Mouse (Mus musculus) liver, embryonic 12.5 days (tissue): ENCODE results near the gene Zfp94. TPM values are rescaled to one million over a fixed set of nuclear protein-coding genes. Genes with fewer than 3 reads are reported as not detected.

Experiments
- ATAC-seq: fragments of 200-750 bp; cut with Nextera tagmentation; 2 replicates; pipeline ENCODE4 v1.8.0; 2017; ENCODE audit warnings: moderate number of reproducible peaks, mild to moderate bottlenecking, moderate library complexity
- H3K27ac ChIP-seq: fragments of 300-500 bp; sonication (generic); 2 replicates; pipeline ENCODE4 v1.5.1; 2016; ENCODE audit warnings: mild to moderate bottlenecking
- H3K27me3 ChIP-seq: fragments of 300-500 bp; sonication (generic); replicated peaks from 2 replicates; pipeline ENCODE4 v1.6.1; 2016; ENCODE audit warnings: mild to moderate bottlenecking, moderate library complexity
- H3K36me3 ChIP-seq: fragments of 300-500 bp; sonication (generic); 2 replicates; pipeline ENCODE4 v1.6.1; 2016; ENCODE audit warnings: mild to moderate bottlenecking, moderate library complexity
- H3K4me1 ChIP-seq: fragments of 300-500 bp; sonication (generic); 2 replicates; pipeline ENCODE4 v1.6.1; 2016
- H3K4me2 ChIP-seq: fragments of 300-500 bp; sonication (generic); 2 replicates; pipeline ENCODE4 v1.6.1; 2016; ENCODE audit warnings: mild to moderate bottlenecking, moderate library complexity
- H3K4me3 ChIP-seq: fragments of 300-500 bp; sonication (generic); 2 replicates; pipeline ENCODE4 v1.5.1; 2016; ENCODE audit warnings: mild to moderate bottlenecking, moderate library complexity
- H3K9ac ChIP-seq: fragments of 300-500 bp; sonication (generic); 2 replicates; pipeline ENCODE4 v1.6.1; 2016; ENCODE audit warnings: mild to moderate bottlenecking, moderate library complexity
- H3K9me3 ChIP-seq: fragments of 300-500 bp; sonication (generic); replicated peaks from 2 replicates; pipeline ENCODE4 v1.6.1; 2016; ENCODE audit warnings: mild to moderate bottlenecking, moderate library complexity
- WGBS: fragments of 180-500 bp; shearing (Covaris S2); methylation state at CpG from one replicate; pipeline ENCODE4 v1.1.7; 2016; ENCODE audit not compliant: insufficient replicate concordance; 5-methylcytosine and 5-hydroxymethylcytosine counted together
- polyA plus RNA-seq: library from polyadenylated mRNA; unstranded; fragments of >200 nt; fragmentation: Nextera tagmentation; extraction: Ambion mirVana; gene quantifications from 2 replicates; pipeline ENCODE4 v1.2.1, GENCODE M21; 2016

Gene Zfp94
- 3.0 and 3.6 TPM in 2 replicates for polyA plus RNA-seq

DNA sequence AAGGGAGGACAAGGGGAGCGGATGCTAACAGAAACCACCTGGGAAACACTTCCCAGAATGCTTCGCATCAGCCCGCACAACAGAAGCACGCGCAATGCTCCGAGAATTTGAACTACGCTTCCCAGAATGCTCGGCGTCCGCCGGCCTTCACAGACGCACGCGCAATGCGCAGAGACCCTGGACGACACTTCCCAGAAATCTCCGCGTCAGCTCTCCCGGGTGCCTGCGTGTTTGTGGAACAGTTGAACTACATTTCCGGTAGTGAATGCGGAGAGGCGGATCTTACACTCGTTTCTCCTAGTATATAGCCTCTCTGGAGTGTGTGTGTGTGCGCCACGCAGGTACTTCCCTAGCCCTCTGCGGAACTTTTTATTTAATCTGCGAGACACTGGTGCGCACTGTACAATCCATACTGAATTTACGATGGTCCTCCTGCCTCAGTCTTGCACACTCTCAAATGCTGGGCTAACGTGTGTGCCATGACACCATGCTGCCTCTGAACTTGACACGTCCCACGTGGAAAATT is at the start of gene Zfp94:
Zfp94 (minus strand) TSS at position 100 of the 526 bp plus-strand sequence.
- WGBS = 1% methylated on average over 33 of the region's 33 CpGs
- 0 out of 2 replicates have a peak, but pooled peaks cover 3% of the 10 kb centered on the region for H3K27me3 ChIP-seq
- H3K9ac ChIP-seq = peak within 1 kb of the TSS; percentile 75
- H3K4me2 ChIP-seq = peak within 1 kb of the TSS; percentile 92
- peak; percentile 92 for ATAC-seq
- H3K9me3 ChIP-seq = no peaks in the 10 kb centered on the region
- peaks cover 15% of the 10 kb centered on the region for H3K4me1 ChIP-seq
- peaks cover 15% of the 10 kb centered on the region for H3K36me3 ChIP-seq
- H3K4me3 ChIP-seq = peak within 1 kb of the TSS; percentile 71
- peak within 1 kb of the TSS; percentile 76 for H3K27ac ChIP-seq

GRCm38 (mm10) chr7:24365258-24366014 is 49.0 kb upstream of the Zfp94 start:
- ATAC-seq = no peak
- 0 out of 2 replicates have a peak overlapping the region, but pooled peaks have one; percentile 10 for H3K4me2 ChIP-seq
- peak overlapping the region; percentile 100 for H3K27ac ChIP-seq
- H3K27me3 ChIP-seq = peaks cover 21% of the 10 kb centered on the region
- H3K9me3 ChIP-seq = no peaks in the 10 kb centered on the region
- peak overlapping the region; percentile 60 for H3K9ac ChIP-seq
- H3K4me3 ChIP-seq = no peak overlapping the region
- WGBS = 63% methylated on average over 5 of the region's 5 CpGs
- no peaks in the 10 kb centered on the region for H3K36me3 ChIP-seq
- peaks cover 73% of the 10 kb centered on the region for H3K4me1 ChIP-seq

DNA sequence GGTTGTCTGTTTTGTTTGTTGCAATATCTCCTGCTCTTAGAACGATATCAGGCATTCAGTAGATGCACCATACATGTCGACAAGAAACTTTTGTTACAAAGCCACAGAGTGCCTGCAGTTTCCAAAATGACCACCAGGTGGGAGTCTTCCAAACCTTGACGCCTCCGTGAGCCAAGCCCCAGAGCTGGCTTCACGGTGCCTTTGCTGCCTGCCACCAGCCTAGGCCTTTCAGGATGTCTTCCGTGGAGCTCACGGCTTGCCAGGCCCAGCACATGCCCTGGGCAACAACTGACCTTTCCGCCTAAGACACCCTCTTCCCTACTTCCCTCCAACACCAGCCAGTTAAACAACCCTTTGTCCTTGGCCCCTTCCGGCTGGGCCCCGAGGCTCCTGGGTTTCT is 48.4 kb upstream of the Zfp94 start:
- ATAC-seq = peak; percentile 57
- Histone ChIP-seq H3K4me1 (peaks cover 71% of the 10 kb centered on the region), H3K9me3 (no peaks in the 10 kb centered on the region), H3K27ac (peak overlapping the region; percentile 100), H3K4me2 (peak overlapping the region; percentile 42), H3K9ac (peak overlapping the region; percentile 60), H3K36me3 (no peaks in the 10 kb centered on the region), H3K4me3 (no peak overlapping the region), H3K27me3 (peaks cover 21% of the 10 kb centered on the region)
- 19% methylated on average over 10 of the region's 10 CpGs for WGBS

DNA sequence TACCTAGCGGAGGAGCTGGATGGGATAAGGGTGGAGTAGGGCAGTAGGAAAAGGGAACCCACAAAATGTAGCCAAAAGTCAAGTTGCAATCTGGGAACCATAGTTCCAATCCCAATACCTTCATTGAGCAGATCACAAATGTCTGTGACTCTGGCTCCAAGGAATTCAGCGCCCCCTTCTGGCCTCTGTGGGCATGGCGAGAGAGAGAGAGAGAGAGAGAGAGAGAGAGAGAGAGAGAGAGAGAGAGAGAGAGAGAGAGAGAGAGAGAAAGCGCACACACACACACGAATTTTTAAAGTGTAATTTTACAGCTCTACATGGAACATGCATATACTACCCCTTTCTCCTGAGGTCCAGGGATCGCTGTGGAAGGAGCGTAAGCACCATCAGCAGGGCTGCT is 46.8 kb upstream of the Zfp94 start:
- Histone ChIP-seq H3K4me3 (no peak overlapping the region), H3K4me2 (peak overlapping the region; percentile 14; the same call in 1 of the 2 replicates), H3K9me3 (no peaks in the 10 kb centered on the region), H3K36me3 (no peaks in the 10 kb centered on the region), H3K27me3 (peaks cover 21% of the 10 kb centered on the region), H3K4me1 (peaks cover 55% of the 10 kb centered on the region), H3K9ac (no peak overlapping the region), H3K27ac (no peak overlapping the region)
- WGBS = 18% methylated on average over 6 of the region's 7 CpGs
- ATAC-seq = no peak

GRCm38 (mm10) chr7:24361001-24361400 is 44.5 kb upstream of the Zfp94 start:
- peaks cover 3% of the 10 kb centered on the region; the same call in 1 of the 2 replicates for H3K9me3 ChIP-seq
- H3K4me1 ChIP-seq = peaks cover 33% of the 10 kb centered on the region
- WGBS = 49% methylated on average over 4 of the region's 4 CpGs
- H3K27me3 ChIP-seq = peaks cover 21% of the 10 kb centered on the region
- no peak overlapping the region for H3K4me2 ChIP-seq
- H3K4me3 ChIP-seq = no peak overlapping the region
- H3K27ac ChIP-seq = no peak overlapping the region
- H3K9ac ChIP-seq = no peak overlapping the region
- no peaks in the 10 kb centered on the region for H3K36me3 ChIP-seq
- ATAC-seq = no peak

- Histone ChIP-seq H3K4me2 (no peak overlapping the region), H3K36me3 (no peaks in the 10 kb centered on the region), H3K27me3 (peaks cover 31% of the 10 kb centered on the region), H3K27ac (no peak overlapping the region), H3K9ac (no peak overlapping the region), H3K9me3 (peaks cover 3% of the 10 kb centered on the region; the same call in 1 of the 2 replicates), H3K4me3 (no peak overlapping the region), H3K4me1 (peaks cover 17% of the 10 kb centered on the region)
- 17% methylated on average over 9 of the region's 9 CpGs for WGBS
- ATAC-seq = no peak
Observed at GRCm38 (mm10) chr7:24359269-24359668, 42.8 kb upstream of the Zfp94 start.

DNA sequence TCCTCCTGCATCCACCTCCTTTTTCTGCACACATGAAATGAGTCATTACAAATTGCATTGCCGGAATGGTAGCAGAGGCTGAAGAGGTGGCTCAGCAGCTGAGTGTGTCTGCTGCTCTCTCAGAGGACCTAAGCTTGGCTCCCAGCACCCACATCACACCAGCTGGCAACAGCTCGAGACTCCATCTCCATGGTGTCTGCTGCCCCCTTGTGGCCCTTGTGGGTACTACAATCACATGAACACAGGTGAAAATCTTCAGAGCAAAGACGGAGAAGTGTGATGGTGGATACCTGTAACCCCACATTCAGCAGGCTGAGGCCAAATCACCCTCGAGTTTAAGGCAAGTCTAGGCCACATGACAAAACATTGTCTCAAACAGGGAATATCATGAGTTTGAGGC is 41.4 kb upstream of the Zfp94 start:
- 44% methylated on average over 4 of the region's 4 CpGs for WGBS
- Histone ChIP-seq H3K27ac (no peak overlapping the region), H3K9me3 (peaks cover 3% of the 10 kb centered on the region; the same call in 1 of the 2 replicates), H3K4me1 (peaks cover 3% of the 10 kb centered on the region; the same call in 1 of the 2 replicates), H3K4me3 (no peak overlapping the region), H3K36me3 (no peaks in the 10 kb centered on the region), H3K9ac (no peak overlapping the region), H3K4me2 (no peak overlapping the region), H3K27me3 (peaks cover 28% of the 10 kb centered on the region)
- ATAC-seq = no peak

DNA sequence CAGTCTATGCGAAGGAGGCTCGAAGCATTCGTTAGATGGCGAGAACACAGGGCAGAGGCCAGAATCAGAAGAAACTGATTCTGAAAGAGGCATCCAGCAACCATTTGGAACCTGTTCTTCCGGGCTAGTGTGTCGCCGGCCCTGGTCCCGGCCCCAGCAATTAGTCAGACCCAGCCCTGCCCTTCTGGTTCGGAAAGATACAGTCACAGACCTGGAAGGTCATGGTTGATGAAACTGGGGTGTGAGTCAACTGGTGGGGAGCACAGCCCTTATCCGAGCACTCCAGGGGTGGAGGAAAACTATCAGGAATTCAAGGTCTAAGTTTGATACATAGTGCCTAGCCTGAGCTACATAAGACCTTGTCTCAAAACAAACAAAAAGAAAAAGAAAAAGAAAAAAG is 39.6 kb upstream of the Zfp94 start:
- Histone ChIP-seq H3K4me1 (no peaks in the 10 kb centered on the region), H3K9me3 (peaks cover 3% of the 10 kb centered on the region; the same call in 1 of the 2 replicates), H3K9ac (no peak overlapping the region), H3K36me3 (no peaks in the 10 kb centered on the region), H3K4me3 (no peak overlapping the region), H3K27ac (no peak overlapping the region), H3K27me3 (peaks cover 36% of the 10 kb centered on the region), H3K4me2 (no peak overlapping the region)
- 66% methylated on average over 10 of the region's 10 CpGs for WGBS
- no peak for ATAC-seq

- no peaks in the 10 kb centered on the region for H3K4me1 ChIP-seq
- H3K27ac ChIP-seq = no peak overlapping the region
- no peak overlapping the region for H3K9ac ChIP-seq
- no peak for ATAC-seq
- H3K9me3 ChIP-seq = peaks cover 3% of the 10 kb centered on the region; the same call in 1 of the 2 replicates
- H3K4me2 ChIP-seq = no peak overlapping the region
- WGBS = 59% methylated on average over 6 of the region's 6 CpGs
- H3K4me3 ChIP-seq = no peak overlapping the region
- H3K36me3 ChIP-seq = no peaks in the 10 kb centered on the region
- H3K27me3 ChIP-seq = peaks cover 39% of the 10 kb centered on the region
Observed at GRCm38 (mm10) chr7:24355646-24356045, 39.2 kb upstream of the Zfp94 start.

GRCm38 (mm10) chr7:24348896-24349295 is 32.4 kb upstream of the Zfp94 start, which contains the start of gene Lypd5:
Lypd5 (plus strand) TSS chr7:24349196.
- H3K4me2 ChIP-seq = no peak within 1 kb of the TSS
- no peak within 1 kb of the TSS for H3K9ac ChIP-seq
- no peak for ATAC-seq
- 35% methylated on average over 6 of the region's 6 CpGs for WGBS
- H3K4me3 ChIP-seq = no peak within 1 kb of the TSS
- H3K27ac ChIP-seq = no peak within 1 kb of the TSS
- no peaks in the 10 kb centered on the region; the same call in 1 of the 2 replicates for H3K9me3 ChIP-seq
- no peaks in the 10 kb centered on the region for H3K4me1 ChIP-seq
- H3K27me3 ChIP-seq = peaks cover 33% of the 10 kb centered on the region
- no peaks in the 10 kb centered on the region for H3K36me3 ChIP-seq

DNA sequence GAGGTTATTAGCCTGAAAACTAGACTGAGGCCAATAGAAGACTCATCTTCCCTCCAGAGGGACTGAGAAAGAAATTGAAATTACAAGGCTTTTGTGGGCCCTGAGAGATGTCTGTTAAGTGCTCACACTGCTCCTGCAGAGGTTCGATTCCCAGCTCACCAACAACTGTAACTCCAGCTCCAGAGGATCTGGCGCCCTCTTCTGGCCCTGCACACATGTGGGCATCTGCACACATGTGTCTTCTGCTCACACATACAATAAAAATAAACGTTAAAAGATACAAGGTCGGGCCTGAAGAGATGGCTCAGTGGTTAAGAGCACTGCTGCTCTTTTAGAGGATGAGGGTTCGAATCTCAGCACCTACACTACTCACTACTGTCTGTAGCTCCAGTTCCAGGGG is 30.0 kb upstream of the Zfp94 start:
- WGBS = 51% methylated on average over 5 of the region's 5 CpGs
- Histone ChIP-seq H3K36me3 (no peaks in the 10 kb centered on the region), H3K27me3 (peaks cover 11% of the 10 kb centered on the region), H3K9me3 (no peaks in the 10 kb centered on the region), H3K4me2 (no peak overlapping the region), H3K9ac (no peak overlapping the region), H3K27ac (no peak overlapping the region), H3K4me1 (no peaks in the 10 kb centered on the region), H3K4me3 (no peak overlapping the region)
- no peak for ATAC-seq

DNA sequence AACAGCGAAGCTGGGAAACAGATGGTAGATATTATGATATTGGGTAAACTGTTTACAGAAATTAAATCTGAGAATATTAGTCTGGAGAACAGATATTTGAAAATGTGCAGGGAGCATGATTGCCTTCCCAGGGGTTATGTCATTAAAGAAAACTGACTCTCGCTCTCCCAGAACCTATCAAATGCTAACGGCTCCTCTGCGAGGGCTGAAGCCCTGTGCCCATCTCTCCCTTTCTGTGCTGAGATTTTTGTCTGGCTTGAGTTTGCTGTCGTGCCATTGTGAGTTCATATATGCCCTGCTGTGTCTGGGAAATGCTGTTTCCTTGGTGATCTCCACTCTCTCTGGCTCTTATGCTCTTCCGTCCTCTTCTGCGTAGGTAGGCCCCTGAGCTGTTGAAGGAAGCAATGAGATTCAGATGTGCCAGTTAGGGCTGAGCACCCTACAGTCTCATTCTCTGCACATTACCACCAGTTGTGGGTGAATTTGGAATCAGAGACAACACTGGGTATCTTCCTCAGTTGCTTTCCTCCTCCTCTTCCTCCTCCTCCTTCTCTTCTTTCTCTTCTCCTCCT is 27.3 kb upstream of the Zfp94 start:
- no peaks in the 10 kb centered on the region for H3K4me1 ChIP-seq
- 66% methylated on average over 7 of the region's 7 CpGs for WGBS

More for the DNA sequence above, 27.3 kb upstream of the Zfp94 start:
- Histone ChIP-seq H3K4me3 (no peak overlapping the region), H3K9me3 (no peaks in the 10 kb centered on the region), H3K27ac (no peak overlapping the region), H3K9ac (no peak overlapping the region), H3K27me3 (no peaks in the 10 kb centered on the region), H3K36me3 (no peaks in the 10 kb centered on the region), H3K4me2 (no peak overlapping the region)
- no peak for ATAC-seq
